Mouse (Mus musculus) forebrain, embryonic 16.5 days (tissue): ENCODE data around the gene Tmem44. TPM values are rescaled to one million over a fixed set of nuclear protein-coding genes. Genes with fewer than 3 reads are reported as not detected.

Experiments used
- ATAC-seq: fragments of 200-750 bp; cut with Nextera tagmentation; 2 replicates; pipeline ENCODE4 v1.8.0; 2017; ENCODE audit warnings: mild to moderate bottlenecking, moderate library complexity
- H3K27ac ChIP-seq: fragments of 300-500 bp; sonication (generic); 2 replicates; pipeline ENCODE4 v1.5.1; 2014; ENCODE audit warnings: low read length, control low read depth
- H3K27me3 ChIP-seq: fragments of 300-500 bp; sonication (generic); replicated peaks from 2 replicates; pipeline ENCODE4 v1.6.1; 2014; ENCODE audit warnings: low read length; ENCODE audit not compliant: control insufficient read depth, insufficient read depth
- H3K36me3 ChIP-seq: fragments of 300-500 bp; sonication (generic); 2 replicates; pipeline ENCODE4 v1.6.1; 2014; ENCODE audit not compliant: control insufficient read depth, insufficient read depth
- H3K4me1 ChIP-seq: fragments of 300-500 bp; sonication (generic); replicated peaks from 2 replicates; pipeline ENCODE4 v1.6.1; 2014; ENCODE audit warnings: low read length; ENCODE audit not compliant: control insufficient read depth, insufficient read depth
- H3K4me2 ChIP-seq: fragments of 300-500 bp; sonication (generic); 2 replicates; pipeline ENCODE4 v1.6.1; 2014; ENCODE audit warnings: mild to moderate bottlenecking, low read length, control low read depth
- H3K4me3 ChIP-seq: fragments of 300-500 bp; sonication (generic); replicated peaks from 2 replicates; pipeline ENCODE4 v1.5.1; 2014; ENCODE audit warnings: mild to moderate bottlenecking, low read length, control low read depth
- H3K9ac ChIP-seq: fragments of 300-500 bp; sonication (generic); replicated peaks from 2 replicates; pipeline ENCODE4 v1.6.1; 2014; ENCODE audit warnings: low read depth, low read length, control low read depth
- H3K9me3 ChIP-seq: fragments of 300-500 bp; sonication (generic); 2 replicates; pipeline ENCODE4 v1.6.1; 2016; ENCODE audit warnings: low read length; ENCODE audit not compliant: control insufficient read depth
- WGBS: fragments of 180-500 bp; shearing (Covaris S2); extraction: QIAGEN DNeasy Blood & Tissue Kit; methylation state at CpG from one replicate; pipeline ENCODE4 v1.1.7; 2014; 5-methylcytosine and 5-hydroxymethylcytosine counted together
- polyA plus RNA-seq: library from polyadenylated mRNA; unstranded; fragments of >200 nt; fragmentation: Nextera tagmentation; extraction: Ambion mirVana; gene quantifications from 2 replicates; pipeline ENCODE4 v1.2.1, GENCODE M21; 2015

Gene Tmem44
- polyA plus RNA-seq, 1 experiment from 2014 or later: 106 TPM

GRCm38 (mm10) chr16:30527889-30528288 lies 22.8 kb downstream of the Tmem44 start:
- Histone ChIP-seq H3K27me3 (no peaks in the 10 kb centered on the region), H3K4me1 (no peaks in the 10 kb centered on the region), H3K9me3 (no peaks in the 10 kb centered on the region), H3K27ac (no peak overlapping the region), H3K4me3 (no peak overlapping the region), H3K4me2 (no peak overlapping the region), H3K36me3 (peaks cover 9% of the 10 kb centered on the region), H3K9ac (no peak overlapping the region)
- WGBS: 75% methylated on average over 2 of the region's 2 CpGs
- ATAC-seq: no peak

- WGBS: 87% methylated on average over 14 of the region's 14 CpGs
- ATAC-seq: no peak
- Histone ChIP-seq H3K4me1 (no peaks in the 10 kb centered on the region), H3K27me3 (no peaks in the 10 kb centered on the region), H3K9me3 (no peaks in the 10 kb centered on the region), H3K9ac (no peak overlapping the region), H3K4me2 (no peak overlapping the region), H3K4me3 (no peak overlapping the region), H3K27ac (no peak overlapping the region), H3K36me3 (peaks cover 15% of the 10 kb centered on the region)
Measured at GRCm38 (mm10) chr16:30525756-30526155, 24.9 kb downstream of the Tmem44 start.

GRCm38 (mm10) chr16:30524481-30524880 lies 26.2 kb downstream of the Tmem44 start:
- H3K4me3 ChIP-seq: no peak overlapping the region
- no peak for ATAC-seq
- H3K9ac ChIP-seq: no peak overlapping the region
- no peak overlapping the region for H3K27ac ChIP-seq
- no peaks in the 10 kb centered on the region for H3K27me3 ChIP-seq
- H3K4me1 ChIP-seq: no peaks in the 10 kb centered on the region
- H3K4me2 ChIP-seq: no peak overlapping the region
- 96% methylated on average over 6 of the region's 6 CpGs for WGBS
- no peaks in the 10 kb centered on the region for H3K9me3 ChIP-seq
- peaks cover 13% of the 10 kb centered on the region for H3K36me3 ChIP-seq

- no peak for ATAC-seq
- no peaks in the 10 kb centered on the region for H3K9me3 ChIP-seq
- no peak overlapping the region for H3K27ac ChIP-seq
- H3K4me2 ChIP-seq: no peak overlapping the region
- H3K9ac ChIP-seq: no peak overlapping the region
- H3K27me3 ChIP-seq: no peaks in the 10 kb centered on the region
- H3K36me3 ChIP-seq: peaks cover 6% of the 10 kb centered on the region
- H3K4me3 ChIP-seq: no peak overlapping the region
- no peaks in the 10 kb centered on the region for H3K4me1 ChIP-seq
- 65% methylated on average over 10 of the region's 10 CpGs for WGBS
Measured at GRCm38 (mm10) chr16:30522253-30522940, 28.2 kb downstream of the Tmem44 start.

GRCm38 (mm10) chr16:30521147-30521546 lies 29.5 kb downstream of the Tmem44 start:
- Histone ChIP-seq H3K4me1 (no peaks in the 10 kb centered on the region), H3K4me3 (no peak overlapping the region), H3K27ac (no peak overlapping the region), H3K9ac (no peak overlapping the region), H3K36me3 (peaks cover 14% of the 10 kb centered on the region), H3K27me3 (no peaks in the 10 kb centered on the region), H3K4me2 (no peak overlapping the region), H3K9me3 (no peaks in the 10 kb centered on the region)
- WGBS: 65% methylated on average over 3 of the region's 3 CpGs
- ATAC-seq: no peak

- H3K4me3 ChIP-seq: no peak overlapping the region
- WGBS: 14% methylated on average over 9 of the region's 9 CpGs
- peaks cover 18% of the 10 kb centered on the region for H3K36me3 ChIP-seq
- H3K27me3 ChIP-seq: no peaks in the 10 kb centered on the region
- no peak overlapping the region for H3K27ac ChIP-seq
- no peaks in the 10 kb centered on the region; the same call in 1 of the 2 replicates for H3K9me3 ChIP-seq
- H3K4me1 ChIP-seq: no peaks in the 10 kb centered on the region
- ATAC-seq: no peak
- H3K9ac ChIP-seq: no peak overlapping the region
- H3K4me2 ChIP-seq: 0 out of 2 replicates have a peak overlapping the region, but pooled peaks have one; percentile 22
Measured at GRCm38 (mm10) chr16:30520361-30520823, 30.2 kb downstream of the Tmem44 start.

GRCm38 (mm10) chr16:30518635-30519034 lies 32.0 kb downstream of the Tmem44 start:
- no peak for ATAC-seq
- Histone ChIP-seq H3K27me3 (no peaks in the 10 kb centered on the region), H3K9ac (no peak overlapping the region), H3K27ac (no peak overlapping the region), H3K4me3 (no peak overlapping the region), H3K9me3 (no peaks in the 10 kb centered on the region; the same call in 1 of the 2 replicates), H3K36me3 (peaks cover 24% of the 10 kb centered on the region), H3K4me2 (no peak overlapping the region), H3K4me1 (no peaks in the 10 kb centered on the region)
- 76% methylated on average over 9 of the region's 9 CpGs for WGBS

GRCm38 (mm10) chr16:30517666-30518283 lies 32.9 kb downstream of the Tmem44 start:
- H3K27me3 ChIP-seq: no peaks in the 10 kb centered on the region
- no peak overlapping the region for H3K27ac ChIP-seq
- no peaks in the 10 kb centered on the region; the same call in 1 of the 2 replicates for H3K9me3 ChIP-seq
- no peaks in the 10 kb centered on the region for H3K4me1 ChIP-seq
- H3K9ac ChIP-seq: no peak overlapping the region
- H3K4me2 ChIP-seq: no peak overlapping the region
- 81% methylated on average over 11 of the region's 11 CpGs for WGBS
- no peak for ATAC-seq
- H3K4me3 ChIP-seq: no peak overlapping the region
- H3K36me3 ChIP-seq: peaks cover 24% of the 10 kb centered on the region

GRCm38 (mm10) chr16:30516993-30517392 lies 33.6 kb downstream of the Tmem44 start:
- Histone ChIP-seq H3K4me2 (no peak overlapping the region), H3K27ac (no peak overlapping the region), H3K9ac (no peak overlapping the region), H3K36me3 (peaks cover 18% of the 10 kb centered on the region), H3K4me3 (no peak overlapping the region), H3K4me1 (peaks cover 5% of the 10 kb centered on the region; the same call in 1 of the 2 replicates), H3K27me3 (no peaks in the 10 kb centered on the region), H3K9me3 (no peaks in the 10 kb centered on the region; the same call in 1 of the 2 replicates)
- no peak for ATAC-seq
- 94% methylated on average over 9 of the region's 9 CpGs for WGBS
